Mouse (Mus musculus): Measurements from ENCODE around the gene Fgfrl1. TPM values are rescaled to one million over a fixed set of nuclear protein-coding genes. Genes with fewer than 3 reads are reported as not detected.

Fgfrl1 gene
- 42.3 and 45.1 TPM in 2 replicates for polyA plus RNA-seq (2014; fragmentation: Nextera tagmentation; extraction: Ambion mirVana)

- DNase-seq (ENCODE audit: low spot score) (peak; percentile 55), ATAC-seq (ENCODE audit: low read depth) (peak; percentile 9; the same call in 1 of the 2 replicates)
- Histone ChIP-seq H3K9me3 (ENCODE audit: control insufficient read depth, low read length) (no peaks in the 10 kb centered on the region), H3K27me3 (replicated peaks; ENCODE audit: control insufficient read depth, insufficient read depth, low read length) (no peaks in the 10 kb centered on the region; the same call in 1 of the 2 replicates), H3K4me1 (ENCODE audit: control insufficient read depth, insufficient read depth, low read length) (peaks cover 11% of the 10 kb centered on the region), H3K9ac (ENCODE audit: low read depth, low read length) (peak within 1 kb of the TSS; percentile 61), H3K27ac (replicated peaks; ENCODE audit: low read depth, low read length) (no peak within 1 kb of the TSS), H3K36me3 (ENCODE audit: control insufficient read depth, insufficient read depth, low read length) (no peaks in the 10 kb centered on the region), H3K4me2 (ENCODE audit: low read depth, low read length) (peak within 1 kb of the TSS; percentile 76), H3K4me3 (ENCODE audit: low read depth, low read length) (peak within 1 kb of the TSS; percentile 79)
- WGBS = under 1% methylated on average over 12 of the region's 18 CpGs
Measured at GRCm38 (mm10) chr5:108692271-108692670, at the start of gene Fgfrl1. TSS of gene Fgfrl1 (plus strand) at chr5:108692382.

GRCm38 (mm10) chr5:108643674-108644073, 48.5 kb upstream of the Fgfrl1 start:
- WGBS = 81% methylated on average over 2 of the region's 2 CpGs
- DNase-seq (ENCODE audit: low spot score) (no peak), ATAC-seq (ENCODE audit: low read depth) (no peak)
- H3K4me2 ChIP-seq (ENCODE audit: low read depth, low read length) = no peak overlapping the region
- H3K9ac ChIP-seq (ENCODE audit: low read depth, low read length) = no peak overlapping the region
- no peaks in the 10 kb centered on the region for H3K4me1 ChIP-seq (ENCODE audit: control insufficient read depth, insufficient read depth, low read length)
- no peaks in the 10 kb centered on the region for H3K27me3 ChIP-seq (replicated peaks; ENCODE audit: control insufficient read depth, insufficient read depth, low read length)
- H3K27ac ChIP-seq (replicated peaks; ENCODE audit: low read depth, low read length) = no peak overlapping the region
- H3K36me3 ChIP-seq (ENCODE audit: control insufficient read depth, insufficient read depth, low read length) = peaks cover 71% of the 10 kb centered on the region
- H3K9me3 ChIP-seq (ENCODE audit: control insufficient read depth, low read length) = no peaks in the 10 kb centered on the region
- no peak overlapping the region for H3K4me3 ChIP-seq (ENCODE audit: low read depth, low read length)

- ATAC-seq (ENCODE audit: low read depth) = no peak
- Histone ChIP-seq H3K9ac (ENCODE audit: low read depth, low read length) (no peak overlapping the region), H3K36me3 (ENCODE audit: control insufficient read depth, insufficient read depth, low read length) (peaks cover 79% of the 10 kb centered on the region), H3K9me3 (ENCODE audit: control insufficient read depth, low read length) (no peaks in the 10 kb centered on the region), H3K4me1 (ENCODE audit: control insufficient read depth, insufficient read depth, low read length) (no peaks in the 10 kb centered on the region), H3K27me3 (replicated peaks; ENCODE audit: control insufficient read depth, insufficient read depth, low read length) (no peaks in the 10 kb centered on the region), H3K4me2 (ENCODE audit: low read depth, low read length) (no peak overlapping the region), H3K27ac (replicated peaks; ENCODE audit: low read depth, low read length) (no peak overlapping the region), H3K4me3 (ENCODE audit: low read depth, low read length) (no peak overlapping the region)
- no peak for DNase-seq (ENCODE audit: low spot score)
- WGBS = 91% methylated on average over 9 of the region's 9 CpGs
Measured at GRCm38 (mm10) chr5:108645651-108646342, 46.4 kb upstream of the Fgfrl1 start.

GRCm38 (mm10) chr5:108646343-108646660, 45.9 kb upstream of the Fgfrl1 start:
- no peak overlapping the region for H3K4me2 ChIP-seq (ENCODE audit: low read depth, low read length)
- H3K4me3 ChIP-seq (ENCODE audit: low read depth, low read length) = no peak overlapping the region
- WGBS = 84% methylated on average over 3 of the region's 3 CpGs
- ATAC-seq (ENCODE audit: low read depth) (no peak), DNase-seq (ENCODE audit: low spot score) (no peak)
- H3K27ac ChIP-seq (replicated peaks; ENCODE audit: low read depth, low read length) = no peak overlapping the region
- peaks cover 74% of the 10 kb centered on the region for H3K36me3 ChIP-seq (ENCODE audit: control insufficient read depth, insufficient read depth, low read length)
- H3K4me1 ChIP-seq (ENCODE audit: control insufficient read depth, insufficient read depth, low read length) = no peaks in the 10 kb centered on the region
- no peaks in the 10 kb centered on the region for H3K27me3 ChIP-seq (replicated peaks; ENCODE audit: control insufficient read depth, insufficient read depth, low read length)
- H3K9me3 ChIP-seq (ENCODE audit: control insufficient read depth, low read length) = no peaks in the 10 kb centered on the region
- no peak overlapping the region for H3K9ac ChIP-seq (ENCODE audit: low read depth, low read length)

GRCm38 (mm10) chr5:108647311-108647710, 44.9 kb upstream of the Fgfrl1 start:
- Histone ChIP-seq H3K9me3 (ENCODE audit: control insufficient read depth, low read length) (no peaks in the 10 kb centered on the region), H3K4me1 (ENCODE audit: control insufficient read depth, insufficient read depth, low read length) (no peaks in the 10 kb centered on the region), H3K4me3 (ENCODE audit: low read depth, low read length) (no peak overlapping the region), H3K4me2 (ENCODE audit: low read depth, low read length) (no peak overlapping the region), H3K27me3 (replicated peaks; ENCODE audit: control insufficient read depth, insufficient read depth, low read length) (no peaks in the 10 kb centered on the region), H3K9ac (ENCODE audit: low read depth, low read length) (no peak overlapping the region), H3K27ac (replicated peaks; ENCODE audit: low read depth, low read length) (no peak overlapping the region), H3K36me3 (ENCODE audit: control insufficient read depth, insufficient read depth, low read length) (peaks cover 77% of the 10 kb centered on the region)
- 92% methylated on average over 2 of the region's 2 CpGs for WGBS
- ATAC-seq (ENCODE audit: low read depth) = no peak
- no peak for DNase-seq (ENCODE audit: low spot score)

- Histone ChIP-seq H3K9ac (ENCODE audit: low read depth, low read length) (no peak overlapping the region), H3K4me2 (ENCODE audit: low read depth, low read length) (no peak overlapping the region), H3K4me1 (ENCODE audit: control insufficient read depth, insufficient read depth, low read length) (no peaks in the 10 kb centered on the region), H3K36me3 (ENCODE audit: control insufficient read depth, insufficient read depth, low read length) (peaks cover 82% of the 10 kb centered on the region), H3K27me3 (replicated peaks; ENCODE audit: control insufficient read depth, insufficient read depth, low read length) (no peaks in the 10 kb centered on the region), H3K27ac (replicated peaks; ENCODE audit: low read depth, low read length) (no peak overlapping the region), H3K9me3 (ENCODE audit: control insufficient read depth, low read length) (no peaks in the 10 kb centered on the region), H3K4me3 (ENCODE audit: low read depth, low read length) (no peak overlapping the region)
- ATAC-seq (ENCODE audit: low read depth) = no peak
- DNase-seq (ENCODE audit: low spot score) = no peak
- WGBS = 83% methylated on average over 2 of the region's 2 CpGs
Measured at GRCm38 (mm10) chr5:108647820-108648465, 44.2 kb upstream of the Fgfrl1 start.

- no peaks in the 10 kb centered on the region for H3K4me1 ChIP-seq (ENCODE audit: control insufficient read depth, insufficient read depth, low read length)
- no peak overlapping the region for H3K4me2 ChIP-seq (ENCODE audit: low read depth, low read length)
- peaks cover 82% of the 10 kb centered on the region for H3K36me3 ChIP-seq (ENCODE audit: control insufficient read depth, insufficient read depth, low read length)
- no peak overlapping the region for H3K27ac ChIP-seq (replicated peaks; ENCODE audit: low read depth, low read length)
- no peak overlapping the region for H3K9ac ChIP-seq (ENCODE audit: low read depth, low read length)
- H3K9me3 ChIP-seq (ENCODE audit: control insufficient read depth, low read length) = no peaks in the 10 kb centered on the region
- WGBS = 88% methylated on average over 11 of the region's 11 CpGs
- ATAC-seq (ENCODE audit: low read depth) = no peak
- H3K27me3 ChIP-seq (replicated peaks; ENCODE audit: control insufficient read depth, insufficient read depth, low read length) = no peaks in the 10 kb centered on the region
- H3K4me3 ChIP-seq (ENCODE audit: low read depth, low read length) = no peak overlapping the region
- DNase-seq (ENCODE audit: low spot score) = no peak
Measured at GRCm38 (mm10) chr5:108648937-108649576, 43.1 kb upstream of the Fgfrl1 start.

- Histone ChIP-seq H3K4me2 (ENCODE audit: low read depth, low read length) (no peak overlapping the region), H3K4me1 (ENCODE audit: control insufficient read depth, insufficient read depth, low read length) (no peaks in the 10 kb centered on the region), H3K27me3 (replicated peaks; ENCODE audit: control insufficient read depth, insufficient read depth, low read length) (no peaks in the 10 kb centered on the region), H3K27ac (replicated peaks; ENCODE audit: low read depth, low read length) (no peak overlapping the region), H3K36me3 (ENCODE audit: control insufficient read depth, insufficient read depth, low read length) (peaks cover 87% of the 10 kb centered on the region), H3K9ac (ENCODE audit: low read depth, low read length) (no peak overlapping the region), H3K4me3 (ENCODE audit: low read depth, low read length) (no peak overlapping the region), H3K9me3 (ENCODE audit: control insufficient read depth, low read length) (no peaks in the 10 kb centered on the region)
- DNase-seq (ENCODE audit: low spot score) (no peak), ATAC-seq (ENCODE audit: low read depth) (no peak)
- WGBS = 92% methylated on average over 5 of the region's 7 CpGs
Measured at GRCm38 (mm10) chr5:108650341-108650740, 41.8 kb upstream of the Fgfrl1 start.
